Mouse (Mus musculus) T-helper 1 cell (primary cell): Measurements from ENCODE around the gene Dmap1.

Source experiments
- in situ Hi-C: fragments of 300-600 bp; cut with MboI, MseI; formaldehyde crosslinking; loops from one replicate; pipeline ENCODE4 v1.15.1; 2025; ENCODE audit warnings: high pct_unique_total_duplicates

Dmap1 gene

GRCm38 (mm10) chr4:117681931-117682461 lies at the start of gene Dmap1:
Gene Dmap1 (minus strand): TSS chr4:117682273.
- in situ Hi-C loops, result no loop called here

GRCm38 (mm10) chr4:117724112-117724511 lies 42.0 kb upstream of the Dmap1 start, which contains the start of gene Gm12845:
Gene Gm12845 (plus strand): TSS chr4:117724412.
- in situ Hi-C loops, result no loop called here

GRCm38 (mm10) chr4:117713303-117714098 lies 31.4 kb upstream of the Dmap1 start:
- in situ Hi-C loops, result no loop called here

- in situ Hi-C loops, result no loop called here
Observed at GRCm38 (mm10) chr4:117712314-117712713, 30.2 kb upstream of the Dmap1 start.

GRCm38 (mm10) chr4:117708780-117709550 lies 26.9 kb upstream of the Dmap1 start:
- in situ Hi-C loops, result loop anchor here (5.0 to 10.0 kb wide), 2 partner anchors 63 to 356 kb away; no protein-coding TSS in a partner anchor

GRCm38 (mm10) chr4:117705361-117705760 lies 23.3 kb upstream of the Dmap1 start:
- in situ Hi-C loops, result loop anchor here (5.0 to 10.0 kb wide), 2 partner anchors 67 to 359 kb away; no protein-coding TSS in a partner anchor

- in situ Hi-C loops, result no loop called here
Observed at GRCm38 (mm10) chr4:117686354-117686753, 4.3 kb upstream of the Dmap1 start.

GRCm38 (mm10) chr4:117683048-117683768 lies 1.1 kb upstream of the Dmap1 start:
- in situ Hi-C loops, result no loop called here

- in situ Hi-C loops, result no loop called here
Observed at GRCm38 (mm10) chr4:117682463-117682862, 390 bp upstream of the Dmap1 start.

GRCm38 (mm10) chr4:117680963-117681362 lies 1.1 kb downstream of the Dmap1 start:
- in situ Hi-C loops, result no loop called here

- in situ Hi-C loops, result loop anchor here (5.0 kb wide), 1 partner anchor 340 kb away; no protein-coding TSS in a partner anchor
Observed at GRCm38 (mm10) chr4:117676903-117677302, 5.2 kb downstream of the Dmap1 start.

GRCm38 (mm10) chr4:117673901-117674300 lies 8.2 kb downstream of the Dmap1 start:
- in situ Hi-C loops, result no loop called here

GRCm38 (mm10) chr4:117672042-117672441 lies 10.0 kb downstream of the Dmap1 start:
- in situ Hi-C loops, result no loop called here

- in situ Hi-C loops, result no loop called here
Observed at GRCm38 (mm10) chr4:117669874-117670273, 12.2 kb downstream of the Dmap1 start.

GRCm38 (mm10) chr4:117666054-117666453 lies 16.0 kb downstream of the Dmap1 start:
- in situ Hi-C loops, result no loop called here

GRCm38 (mm10) chr4:117665531-117665930 lies 16.5 kb downstream of the Dmap1 start:
- in situ Hi-C loops, result no loop called here

- in situ Hi-C loops, result no loop called here
Observed at GRCm38 (mm10) chr4:117664411-117665137, 17.5 kb downstream of the Dmap1 start.

GRCm38 (mm10) chr4:117660001-117660400 lies 22.1 kb downstream of the Dmap1 start:
- in situ Hi-C loops, result no loop called here

- in situ Hi-C loops, result loop anchor here (5.0 kb wide), 1 partner anchor 103 kb away; no protein-coding TSS in a partner anchor
Observed at GRCm38 (mm10) chr4:117658582-117659444, 23.3 kb downstream of the Dmap1 start.

GRCm38 (mm10) chr4:117657646-117658045 lies 24.4 kb downstream of the Dmap1 start:
- in situ Hi-C loops, result loop anchor here (5.0 kb wide), 1 partner anchor 105 kb away; no protein-coding TSS in a partner anchor
